Mouse (Mus musculus) spleen, adult 2 months (tissue): ENCODE measurements around the gene Gm9913. TPM values are rescaled to one million over a fixed set of nuclear protein-coding genes. Genes with fewer than 3 reads are reported as not detected.

Experiments used
- DNase-seq, 2 experiments: peaks; one replicate each; pipeline versions ENCODE4 v3.0.0 to v3.0.0-alpha.2; 2012 to 2021; ENCODE audit warnings: low spot score in 2 of 2, low read depth in 1 of 2
- H3K27ac ChIP-seq: fragments of 200-500 bp; 2 replicates; pipeline ENCODE4 v1.5.1; 2012; ENCODE audit warnings: low read length, inconsistent platforms; ENCODE audit not compliant: insufficient read depth
- H3K27me3 ChIP-seq: fragments of 200-500 bp; 2 replicates; pipeline ENCODE4 v1.6.1; 2012; ENCODE audit warnings: mild to moderate bottlenecking, moderate library complexity, low read length, inconsistent platforms; ENCODE audit not compliant: control insufficient read depth, insufficient read depth
- H3K36me3 ChIP-seq: fragments of 200-500 bp; 2 replicates; pipeline ENCODE4 v1.6.1; 2012; ENCODE audit warnings: mild to moderate bottlenecking, low read length, inconsistent platforms; ENCODE audit not compliant: control insufficient read depth, insufficient read depth
- H3K4me1 ChIP-seq: fragments of 200-500 bp; 2 replicates; pipeline ENCODE4 v1.6.1; 2011; ENCODE audit warnings: inconsistent platforms; ENCODE audit not compliant: control insufficient read depth, insufficient read depth, insufficient read length
- H3K4me3 ChIP-seq: fragments of 200-500 bp; 2 replicates; pipeline ENCODE4 v1.5.1; 2011; ENCODE audit warnings: mild to moderate bottlenecking, inconsistent platforms; ENCODE audit not compliant: insufficient read depth, insufficient read length; ENCODE audit errors: extremely low read depth
- CTCF ChIP-seq: fragments of 200-500 bp; IDR thresholded peaks from 2 replicates; pipeline ENCODE4 v1.5.1; 2011; ENCODE audit warnings: mild to moderate bottlenecking, inconsistent platforms; ENCODE audit not compliant: insufficient read depth, insufficient read length, insufficient replicate concordance; ENCODE audit errors: extremely low read depth
- POLR2A ChIP-seq: fragments of 200-500 bp; IDR thresholded peaks from 2 replicates; pipeline ENCODE4 v1.6.1; 2011; ENCODE audit warnings: low read depth, low read length, inconsistent platforms
- WGBS: fragments of 180-500 bp; shearing (Covaris S2); methylation state at CpG from one replicate; pipeline ENCODE4 v1.1.7; 2018; 5-methylcytosine and 5-hydroxymethylcytosine counted together
- polyA plus RNA-seq: library from polyadenylated mRNA; depleted of rRNA; stranded (reverse); fragments of >200 nt; gene quantifications from 2 replicates; pipeline ENCODE4 v1.2.3, GENCODE M21; 2012

Gene Gm9913
- polyA plus RNA-seq, 1 experiment, result 0.04 TPM

DNA sequence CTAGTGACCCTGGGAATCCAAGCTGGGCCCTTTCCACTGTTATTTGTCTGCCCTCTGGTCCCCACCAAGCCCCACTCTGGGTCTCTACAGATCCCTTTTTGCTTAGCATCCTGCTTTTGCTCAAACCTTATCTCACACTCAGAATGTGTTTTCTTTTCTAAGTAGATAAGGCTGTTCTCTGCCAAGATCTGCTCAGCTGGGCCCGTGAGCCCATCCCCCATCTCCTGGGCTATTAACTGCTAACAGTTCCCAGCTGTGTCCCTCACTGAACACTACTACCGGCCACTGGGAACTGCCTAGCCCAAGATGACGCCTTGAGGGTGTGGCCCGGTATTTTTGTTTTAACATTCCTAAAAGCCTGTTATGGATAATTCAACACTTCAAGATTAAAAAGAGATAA lies 11.7 kb downstream of the Gm9913 start:
- TF ChIP-seq POLR2A (no peak), CTCF (no peak)
- no peak overlapping the region for H3K4me3 ChIP-seq
- no peak for DNase-seq
- H3K4me1 ChIP-seq, result no peaks in the 10 kb centered on the region
- H3K27me3 ChIP-seq, result no peaks in the 10 kb centered on the region
- WGBS, result 74% methylated on average over 4 of the region's 4 CpGs
- H3K27ac ChIP-seq, result no peak overlapping the region
- no peaks in the 10 kb centered on the region for H3K36me3 ChIP-seq

DNA sequence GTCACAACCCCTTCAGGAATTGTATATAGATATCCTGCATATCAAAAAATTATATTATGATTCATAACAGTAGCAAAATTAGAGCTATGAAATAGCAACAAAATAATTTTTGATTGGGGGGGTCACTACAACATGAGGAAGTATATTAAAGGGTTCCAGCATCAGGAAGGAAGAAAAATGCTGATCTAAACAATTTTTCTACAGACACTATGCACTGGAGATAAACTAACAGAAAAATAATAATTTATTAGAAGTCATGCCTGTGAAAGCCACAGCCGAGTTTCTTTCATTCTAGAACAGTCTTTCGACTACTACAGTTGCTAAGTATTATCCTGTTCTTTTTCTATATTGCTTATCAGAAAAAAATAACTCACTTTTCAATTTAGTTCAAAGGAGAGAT lies 20.6 kb downstream of the Gm9913 start:
- 81% methylated on average over 2 of the region's 2 CpGs for WGBS
- DNase-seq, result no peak
- H3K4me3 ChIP-seq, result no peak overlapping the region

DNA sequence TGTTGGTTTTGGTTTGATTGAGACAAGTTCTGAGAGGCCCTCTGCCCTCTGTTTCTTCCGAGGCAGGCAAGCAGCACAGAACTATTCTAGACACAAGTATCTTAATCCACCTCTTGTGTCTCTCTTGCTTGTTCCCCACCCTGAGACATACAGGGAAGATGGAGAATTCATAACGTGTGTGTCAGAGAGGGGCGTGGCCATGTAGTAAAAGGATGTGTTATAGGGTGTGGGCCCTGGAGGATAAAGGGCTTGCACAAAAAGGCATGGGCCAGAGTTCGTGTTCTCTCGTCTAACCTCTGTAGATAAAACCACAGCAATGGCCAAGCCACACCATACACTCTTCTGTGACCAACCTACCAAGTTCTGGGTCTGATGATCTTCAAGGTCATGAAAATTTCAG lies 21.7 kb downstream of the Gm9913 start:
- WGBS, result 84% methylated on average over 5 of the region's 5 CpGs
- TF ChIP-seq POLR2A (no peak), CTCF (no peak)
- Histone ChIP-seq H3K27ac (no peak overlapping the region), H3K36me3 (no peaks in the 10 kb centered on the region), H3K4me3 (no peak overlapping the region), H3K27me3 (no peaks in the 10 kb centered on the region), H3K4me1 (no peaks in the 10 kb centered on the region)
- no peak for DNase-seq

More for the DNA sequence above, 20.6 kb downstream of the Gm9913 start:
- Histone ChIP-seq H3K27ac (no peak overlapping the region), H3K4me1 (no peaks in the 10 kb centered on the region), H3K36me3 (no peaks in the 10 kb centered on the region), H3K27me3 (no peaks in the 10 kb centered on the region)
- TF ChIP-seq POLR2A (no peak), CTCF (no peak)

DNA sequence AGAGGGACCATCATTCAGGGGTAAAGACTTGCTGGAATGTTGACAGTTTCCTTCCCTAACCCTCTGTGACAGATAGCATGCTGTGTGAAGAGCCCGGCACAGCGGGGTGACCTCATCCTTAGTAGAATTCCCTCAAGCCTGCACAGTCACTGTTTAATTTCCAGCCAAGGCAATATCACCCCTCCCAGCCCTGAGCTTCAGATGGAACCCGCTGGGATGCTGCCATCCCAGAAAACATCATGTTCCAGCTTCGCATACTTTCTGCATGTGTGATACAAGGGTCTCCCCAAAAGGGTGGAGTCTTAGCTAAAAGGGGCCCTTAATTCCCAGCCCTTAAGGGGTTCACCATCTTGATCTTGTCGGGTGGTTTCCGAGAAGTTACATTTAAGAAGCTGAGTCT lies 25.8 kb downstream of the Gm9913 start:
- no peak overlapping the region for H3K4me3 ChIP-seq
- TF ChIP-seq CTCF (no peak), POLR2A (no peak)
- DNase-seq, result no peak

DNA sequence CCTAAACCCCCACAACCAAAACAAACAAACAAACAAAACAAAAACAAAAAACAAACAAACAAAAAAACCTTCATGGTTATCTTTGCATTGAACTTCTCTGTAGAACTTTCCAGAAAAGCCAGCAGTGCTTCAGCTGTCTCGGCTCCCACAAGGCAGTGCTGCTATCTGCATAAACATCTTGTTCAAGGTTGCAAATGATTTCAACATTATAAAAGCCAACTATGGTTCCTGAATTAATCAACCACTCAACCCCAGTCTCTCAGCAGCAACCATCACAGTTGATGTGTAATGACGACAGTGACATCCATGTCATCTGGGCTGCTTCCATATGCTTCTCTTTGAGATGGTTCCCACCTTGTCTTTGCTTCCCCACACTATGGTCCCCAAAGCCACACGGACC lies 34.8 kb downstream of the Gm9913 start:
- H3K27me3 ChIP-seq, result no peaks in the 10 kb centered on the region
- no peak overlapping the region for H3K4me3 ChIP-seq
- TF ChIP-seq CTCF (no peak), POLR2A (no peak)
- H3K27ac ChIP-seq, result no peak overlapping the region
- H3K4me1 ChIP-seq, result no peaks in the 10 kb centered on the region
- no peak for DNase-seq
- no peaks in the 10 kb centered on the region for H3K36me3 ChIP-seq
- WGBS, result 86% methylated on average over 3 of the region's 3 CpGs

More for the DNA sequence above, 25.8 kb downstream of the Gm9913 start:
- Histone ChIP-seq H3K4me1 (no peaks in the 10 kb centered on the region), H3K36me3 (no peaks in the 10 kb centered on the region), H3K27ac (no peak overlapping the region), H3K27me3 (no peaks in the 10 kb centered on the region)
- WGBS, result 77% methylated on average over 6 of the region's 6 CpGs

DNA sequence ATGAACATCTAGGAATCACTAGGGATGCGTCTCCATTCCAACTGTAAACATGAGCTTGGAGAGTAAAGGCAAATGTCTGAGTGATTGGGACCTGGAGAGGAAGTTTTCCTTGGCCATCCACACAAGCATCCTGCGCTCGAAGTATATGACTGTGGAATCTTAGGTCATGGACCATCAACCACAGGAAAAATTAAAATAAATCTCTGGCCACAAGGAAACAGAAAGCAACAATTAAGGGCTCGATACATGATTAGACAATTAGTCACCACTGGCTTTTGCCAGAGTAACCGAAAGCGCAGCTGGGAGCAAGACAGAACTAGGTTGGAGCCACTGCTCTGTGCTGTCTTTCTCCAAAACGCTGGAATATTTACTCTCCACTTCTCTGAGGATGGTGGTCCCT lies 35.7 kb downstream of the Gm9913 start:
- 87% methylated on average over 7 of the region's 7 CpGs for WGBS
- Histone ChIP-seq H3K27ac (no peak overlapping the region), H3K4me1 (no peaks in the 10 kb centered on the region), H3K36me3 (no peaks in the 10 kb centered on the region), H3K4me3 (no peak overlapping the region), H3K27me3 (no peaks in the 10 kb centered on the region)
- no peak for TF ChIP-seq POLR2A
- no peak for TF ChIP-seq CTCF
- DNase-seq, result no peak

DNA sequence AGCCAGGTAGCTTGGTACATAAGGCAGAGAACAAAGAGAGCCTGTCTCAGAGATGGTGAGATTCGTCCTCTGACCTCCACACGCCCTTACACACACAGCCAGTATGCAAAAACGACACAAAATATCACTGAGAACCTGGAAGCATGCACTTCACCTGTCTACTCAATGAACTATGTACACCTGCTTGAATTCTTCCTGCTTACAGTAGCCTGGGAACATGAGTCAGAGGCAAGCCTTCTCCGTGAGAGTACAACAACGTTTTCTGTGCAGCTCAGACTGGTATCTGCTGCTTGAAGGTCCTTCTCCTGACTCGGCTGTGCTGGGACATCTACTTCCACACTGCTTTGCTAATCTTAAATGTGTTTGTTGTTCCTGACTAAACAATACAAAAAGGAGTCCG lies 36.6 kb downstream of the Gm9913 start:
- Histone ChIP-seq H3K4me1 (no peaks in the 10 kb centered on the region), H3K4me3 (no peak overlapping the region), H3K27me3 (no peaks in the 10 kb centered on the region), H3K27ac (no peak overlapping the region), H3K36me3 (no peaks in the 10 kb centered on the region)
- DNase-seq, result no peak
- TF ChIP-seq CTCF (no peak), POLR2A (no peak)
- 85% methylated on average over 7 of the region's 7 CpGs for WGBS

DNA sequence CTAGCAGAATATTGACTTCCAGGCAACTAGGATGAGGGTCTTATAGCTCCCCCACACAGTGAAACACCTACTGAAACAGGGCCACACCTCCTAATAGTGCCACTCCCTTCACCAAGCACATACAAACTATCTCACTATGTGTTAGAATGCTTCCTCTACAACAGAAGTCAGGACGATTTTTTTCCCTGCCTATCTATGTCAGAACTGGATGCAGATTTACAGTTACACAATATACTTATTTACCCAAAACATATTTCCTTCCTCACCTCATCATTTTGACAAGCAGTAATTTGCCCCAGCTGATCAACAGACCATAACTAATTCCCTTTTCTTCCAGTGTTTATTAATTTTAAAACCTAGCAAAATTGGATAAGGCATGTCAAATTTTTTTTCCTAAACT lies 38.8 kb downstream of the Gm9913 start:
- Histone ChIP-seq H3K27ac (no peak overlapping the region), H3K36me3 (no peaks in the 10 kb centered on the region), H3K4me3 (no peak overlapping the region), H3K27me3 (no peaks in the 10 kb centered on the region), H3K4me1 (no peaks in the 10 kb centered on the region)
- 25% methylated on average over 1 of the region's 1 CpGs for WGBS
- DNase-seq, result no peak
- TF ChIP-seq POLR2A, result no peak
- no peak for TF ChIP-seq CTCF
